Mouse (Mus musculus): Measurements from ENCODE around the gene Ppm1j.
"Not testable (repeated sequence)": the region's sequence is repeated elsewhere in the genome, so short reads cannot be mapped to it uniquely, and the experiment has no call there.

- TF ChIP-seq CTCF, EP300 (IDR thresholded peaks at IDR 0.05; ENCODE audit: low read depth): not testable (repeated sequence)
Measured at GRCm38 (mm10) chr3:104762103-104762863, 18.6 kb upstream of the Ppm1j start.
